Mouse (Mus musculus) left cerebral cortex, postnatal 14 days (tissue): ENCODE measurements around the gene Psmb3. TPM values are rescaled to one million over a fixed set of nuclear protein-coding genes. Genes with fewer than 3 reads are reported as not detected.
"Not testable (repeated sequence)": the region's sequence is repeated elsewhere in the genome, so short reads cannot be mapped to it uniquely, and the experiment has no call there.

ENCODE experiments used
- DNase-seq, 2 experiments: peaks; one replicate each; pipeline ENCODE4 v3.0.0; 2021 to 2022; ENCODE audit warnings: low spot score in 2 of 2, mixed read lengths in 1 of 2
- intact Hi-C: fragments of 180-260 bp; cut with DNase I; formaldehyde crosslinking; loops from one replicate; pipeline ENCODE4 v1.15.1; 2025
- total RNA-seq, 2 experiments: library from RNA; stranded (reverse); gene quantifications; 2 replicates each; pipeline ENCODE4 v1.2.3; 2021

Psmb3 gene
- total RNA-seq, 2 experiments from 2014 or later, result 133 to 136 TPM

GRCm38 (mm10) chr11:97710067-97710466 lies 6.9 kb downstream of the Psmb3 start:
- DNase-seq, intact Hi-C loops: not testable (repeated sequence)

DNA sequence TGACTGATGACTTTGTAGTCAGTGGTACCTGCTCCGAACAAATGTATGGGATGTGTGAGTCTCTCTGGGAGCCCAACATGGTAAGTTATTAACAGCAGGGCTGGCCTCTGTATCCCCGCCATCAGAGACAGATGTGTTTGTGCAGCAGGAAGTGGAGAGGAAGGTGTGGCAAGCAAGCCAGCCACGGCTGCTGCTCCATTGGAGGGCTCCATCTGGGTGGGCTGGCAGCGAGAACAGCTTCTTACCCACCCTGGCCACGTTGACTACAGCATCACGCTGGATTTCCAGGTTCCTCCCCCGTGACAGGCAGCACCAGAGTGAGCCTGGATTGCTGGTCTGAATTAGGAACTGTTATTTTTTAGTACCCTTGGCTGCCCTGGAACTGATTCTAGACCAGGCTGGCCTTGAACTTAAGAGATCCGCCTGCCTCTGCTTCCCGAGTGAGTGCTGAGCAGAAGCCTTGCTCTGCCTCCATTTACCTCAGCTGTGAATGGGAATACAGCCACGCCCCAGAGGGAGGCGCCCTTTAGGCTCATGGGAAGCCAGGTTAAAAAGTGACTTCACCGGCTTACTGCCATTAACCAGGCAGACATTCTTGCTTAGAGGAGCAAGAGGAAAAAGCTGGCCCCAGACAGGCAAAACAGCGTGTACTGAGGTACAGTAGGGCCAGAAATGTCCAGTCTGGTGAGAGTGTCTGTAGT lies 8.2 kb downstream of the Psmb3 start:
- intact Hi-C loops, result no loop called here

DNA sequence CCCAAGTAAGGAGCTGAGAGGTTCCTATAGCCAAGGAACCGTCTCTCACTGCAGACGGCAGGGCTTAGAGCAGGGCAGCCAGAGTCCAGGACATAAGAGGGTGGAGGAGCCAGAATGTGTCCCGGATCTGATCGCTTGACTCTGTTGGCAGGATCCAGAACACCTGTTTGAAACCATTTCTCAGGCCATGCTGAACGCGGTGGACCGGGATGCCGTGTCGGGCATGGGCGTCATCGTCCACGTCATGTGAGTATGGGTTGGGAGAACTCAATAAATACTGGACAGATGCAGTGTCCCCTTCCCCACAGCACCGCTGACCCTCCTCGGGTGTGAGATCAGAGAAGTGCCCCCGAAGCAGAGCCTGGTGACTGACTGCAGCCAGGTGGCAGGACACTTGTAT lies 9.1 kb downstream of the Psmb3 start:
- intact Hi-C loops, result no loop called here
- DNase-seq, result no peak

More for the DNA sequence above, 8.2 kb downstream of the Psmb3 start:
- DNase-seq, result no peak

DNA sequence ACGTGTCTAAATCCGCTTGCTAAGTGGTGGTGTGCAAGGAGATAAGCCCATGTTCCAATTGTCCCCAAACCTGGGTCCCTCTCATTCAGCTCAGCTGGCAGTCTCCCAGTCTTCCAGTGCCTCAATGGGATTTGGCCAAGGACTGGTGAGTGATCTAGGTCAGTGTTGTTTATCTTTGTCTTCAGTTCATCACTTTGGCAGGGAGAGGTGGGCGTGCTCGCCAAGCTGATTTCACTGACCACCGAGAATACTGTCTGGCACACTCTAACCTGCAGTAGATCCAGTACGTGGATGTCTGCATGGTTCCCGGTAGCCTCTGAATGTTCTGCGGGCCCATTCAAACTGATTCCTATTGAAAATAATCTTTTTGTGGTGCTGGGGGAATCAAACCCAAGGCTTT lies 10.7 kb downstream of the Psmb3 start:
- intact Hi-C loops, result no loop called here
- DNase-seq, result peak in 1 of 2 experiments; percentile 46

GRCm38 (mm10) chr11:97714356-97714755 lies 11.2 kb downstream of the Psmb3 start:
- DNase-seq, result no peak
- intact Hi-C loops, result no loop called here

DNA sequence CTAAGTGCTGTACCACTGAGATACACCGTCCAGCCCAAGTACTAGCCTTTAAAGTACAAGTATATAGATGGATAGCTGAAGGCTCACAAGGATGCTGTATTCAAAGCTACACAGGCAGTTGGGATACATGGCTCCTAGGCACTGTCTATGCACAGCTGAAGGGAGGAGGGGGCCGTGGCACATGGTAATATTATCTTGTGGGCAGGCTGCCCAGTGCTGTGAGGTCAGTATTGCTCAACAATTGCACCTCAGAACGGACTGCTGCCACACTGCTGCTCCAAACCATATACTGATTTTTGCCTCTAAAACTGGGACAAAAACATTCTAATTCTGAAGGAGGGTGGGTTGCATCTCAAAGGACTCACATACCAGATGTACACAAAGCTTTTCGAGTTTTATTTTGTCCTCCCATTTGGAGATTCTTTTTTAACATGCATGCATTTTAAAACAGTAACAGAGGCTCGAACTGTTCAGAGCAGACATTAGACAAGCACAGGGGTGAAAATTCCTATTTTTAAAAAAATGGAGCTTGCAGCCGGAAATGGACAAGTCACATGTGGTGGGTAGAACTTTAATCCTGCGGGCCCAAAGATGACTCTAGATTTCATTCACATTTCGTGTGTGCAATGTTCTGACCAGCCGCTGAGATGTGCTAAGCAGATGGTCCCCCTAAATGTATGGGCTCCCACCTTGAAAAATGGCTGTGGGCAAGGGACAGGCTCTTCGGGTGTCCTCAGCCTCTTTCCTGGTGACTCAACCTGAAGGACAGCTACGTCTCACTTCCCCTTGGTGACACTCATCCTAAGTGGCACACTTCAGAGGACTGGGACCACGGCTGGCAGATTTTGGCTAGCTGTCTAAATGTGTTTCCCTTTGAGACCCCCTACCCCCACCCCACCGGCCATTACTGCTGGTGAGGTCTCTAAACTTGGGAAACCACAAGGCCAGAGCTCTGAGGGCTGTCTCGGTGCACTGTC lies 11.9 kb downstream of the Psmb3 start:
- DNase-seq, result peak; percentile 49 to 61
- intact Hi-C loops, result no loop called here

DNA sequence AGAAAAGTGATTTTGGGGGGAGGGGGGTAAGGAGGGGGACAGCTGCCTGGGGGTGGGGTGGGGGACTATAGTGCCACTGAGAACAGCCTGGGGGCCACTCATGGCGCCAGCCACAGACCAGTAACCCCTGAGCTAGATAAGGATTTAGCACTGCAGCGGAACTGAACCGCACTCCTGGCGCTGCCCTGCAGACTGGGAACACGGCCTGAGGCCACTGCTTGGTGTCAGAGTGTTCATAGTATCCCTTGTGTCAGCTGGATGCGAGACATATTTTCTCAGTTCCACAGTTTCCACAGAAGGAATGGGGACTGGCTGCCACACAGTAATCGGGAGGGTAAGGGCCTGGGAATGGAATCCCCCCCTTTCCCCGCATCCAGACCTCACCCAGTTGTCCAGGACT lies 12.8 kb downstream of the Psmb3 start:
- no peak for DNase-seq
- intact Hi-C loops, result no loop called here

- intact Hi-C loops, result no loop called here
- no peak for DNase-seq
These were observed 14.4 kb downstream of the Psmb3 start for GRCm38 (mm10) chr11:97717369-97718280.

DNA sequence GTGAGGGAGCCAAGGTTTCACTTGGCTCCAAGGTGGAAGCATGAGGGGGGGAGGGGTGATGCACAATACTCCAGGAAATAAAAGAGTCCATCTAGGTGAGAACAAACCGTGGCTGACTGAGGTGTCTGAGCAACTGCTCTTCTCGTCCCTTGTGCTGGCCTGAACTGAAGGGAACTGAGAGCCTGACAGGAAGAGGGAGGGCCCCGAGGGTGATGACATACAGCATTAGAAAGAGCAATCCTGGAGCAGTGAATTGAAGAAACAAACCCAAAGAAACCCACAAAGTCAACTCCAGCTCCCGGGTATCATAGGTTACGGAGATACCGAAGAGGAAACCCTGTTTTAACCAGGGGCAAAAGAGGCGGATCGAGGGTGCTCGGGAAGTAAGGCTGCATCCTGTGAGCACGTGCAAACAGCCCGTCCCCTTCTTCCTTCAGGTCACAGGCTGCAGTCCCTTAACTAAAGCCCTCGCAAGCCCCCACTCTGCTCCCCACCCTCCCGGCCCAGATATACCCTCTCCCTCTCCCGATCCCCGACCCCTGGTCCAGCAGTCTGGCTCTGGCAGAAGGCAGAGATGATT lies 15.2 kb downstream of the Psmb3 start:
- intact Hi-C loops, result no loop called here
- no peak for DNase-seq

DNA sequence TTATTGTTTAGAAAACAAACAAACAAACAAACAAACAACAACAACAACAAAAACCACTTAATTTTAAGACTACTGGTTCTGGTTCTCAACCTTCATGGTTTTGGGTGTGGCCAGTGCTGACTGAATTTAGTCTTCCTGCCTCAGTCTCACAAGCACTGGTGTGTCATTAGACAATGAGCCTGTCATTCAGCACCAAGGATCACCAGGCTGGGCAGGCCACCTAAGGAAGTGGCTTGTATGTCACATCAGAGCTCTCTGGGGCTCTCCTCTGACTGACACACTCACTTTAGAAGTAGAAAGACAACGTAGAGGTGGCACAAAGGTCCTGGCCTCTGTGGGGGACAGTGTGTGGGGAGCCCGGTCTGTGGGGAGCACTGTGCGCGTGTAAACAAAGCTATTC lies 15.8 kb downstream of the Psmb3 start:
- intact Hi-C loops, result no loop called here
- DNase-seq, result no peak

GRCm38 (mm10) chr11:97721338-97721737 lies 18.1 kb downstream of the Psmb3 start:
- no peak for DNase-seq
- intact Hi-C loops, result no loop called here

DNA sequence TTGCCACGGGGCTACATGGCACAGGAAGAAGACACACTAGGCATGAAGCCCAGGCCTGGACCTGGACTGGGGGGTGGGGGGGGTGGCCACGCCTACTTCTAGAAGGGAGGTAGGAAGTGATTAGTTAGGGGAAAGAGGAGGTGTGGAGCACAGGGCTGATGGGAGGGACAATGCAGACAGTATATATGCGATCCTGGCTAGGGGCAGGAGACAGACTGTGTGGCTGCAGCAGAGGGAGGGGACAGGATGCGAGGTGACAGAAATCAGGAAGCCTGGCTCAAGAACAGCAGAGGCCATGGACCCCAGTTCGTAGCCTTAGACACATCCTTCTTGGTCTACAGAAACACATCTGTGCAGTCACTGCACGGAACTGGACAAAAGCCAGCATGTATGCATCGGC lies 20.5 kb downstream of the Psmb3 start:
- no peak for DNase-seq
- intact Hi-C loops, result no loop called here

GRCm38 (mm10) chr11:97728311-97728710 lies 25.1 kb downstream of the Psmb3 start:
- no peak for DNase-seq
- intact Hi-C loops, result no loop called here

- intact Hi-C loops, result no loop called here
- no peak for DNase-seq
These were observed 25.5 kb downstream of the Psmb3 start for GRCm38 (mm10) chr11:97728730-97729129.

DNA sequence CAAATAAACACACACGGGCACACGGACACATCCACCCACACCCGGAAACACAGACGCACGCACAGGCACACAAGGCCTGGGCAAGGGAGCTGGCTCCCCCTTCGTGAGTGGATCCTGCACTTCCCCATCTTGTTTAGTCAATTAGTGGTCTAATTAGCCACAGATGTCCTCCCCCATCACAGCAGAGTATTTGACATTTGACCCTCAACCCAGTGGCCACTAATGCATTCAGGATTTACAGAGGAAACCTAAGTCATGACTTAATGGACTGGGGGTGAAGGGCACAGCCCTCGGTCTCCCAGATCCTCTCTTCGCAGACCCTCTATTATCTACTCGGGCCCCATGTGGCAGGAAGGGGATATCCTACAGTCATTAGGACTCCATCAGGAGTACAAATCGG lies 30.5 kb downstream of the Psmb3 start:
- no peak for DNase-seq
- intact Hi-C loops, result no loop called here

DNA sequence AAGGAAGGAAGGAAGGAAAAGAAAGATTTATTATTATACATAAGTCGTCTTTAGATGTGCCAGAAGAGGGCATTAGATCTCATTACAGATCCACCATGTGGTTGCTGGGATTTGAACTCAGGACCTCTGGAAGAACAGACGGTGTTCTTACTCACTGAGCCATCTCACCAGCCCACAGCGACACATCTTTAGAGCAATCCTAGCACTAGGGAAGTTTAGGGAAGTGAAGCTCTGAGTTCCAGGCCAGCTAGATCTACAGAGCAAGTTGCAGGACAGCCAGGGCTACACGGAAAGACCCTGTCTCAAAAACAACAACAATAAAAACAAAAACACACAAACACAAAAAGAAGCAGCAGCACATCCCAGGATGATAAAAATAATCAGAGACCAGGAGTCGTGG lies 31.6 kb downstream of the Psmb3 start:
- intact Hi-C loops, DNase-seq: not testable (repeated sequence)

- no peak for DNase-seq
- intact Hi-C loops, result no loop called here
These were observed 33.4 kb downstream of the Psmb3 start for GRCm38 (mm10) chr11:97736645-97737044.

DNA sequence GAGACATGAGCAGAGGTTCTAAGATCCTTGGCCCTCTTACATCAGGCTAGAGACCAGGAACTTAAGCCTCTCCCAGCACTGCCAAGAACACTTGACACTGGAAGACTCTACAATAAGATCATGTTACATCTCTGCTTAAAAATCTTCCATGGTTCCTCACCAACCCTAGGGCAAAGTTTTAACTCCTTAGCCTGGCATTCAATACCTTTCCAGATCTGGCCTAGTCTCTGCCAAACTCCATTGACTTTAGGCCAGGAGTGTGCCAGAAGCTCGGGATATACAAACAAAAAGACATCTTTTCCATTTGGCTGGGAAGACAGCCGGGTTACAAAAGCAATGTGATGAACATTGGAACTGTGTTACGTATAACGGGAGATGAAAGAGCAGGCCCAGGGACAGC lies 34.4 kb downstream of the Psmb3 start:
- intact Hi-C loops, result no loop called here

DNA sequence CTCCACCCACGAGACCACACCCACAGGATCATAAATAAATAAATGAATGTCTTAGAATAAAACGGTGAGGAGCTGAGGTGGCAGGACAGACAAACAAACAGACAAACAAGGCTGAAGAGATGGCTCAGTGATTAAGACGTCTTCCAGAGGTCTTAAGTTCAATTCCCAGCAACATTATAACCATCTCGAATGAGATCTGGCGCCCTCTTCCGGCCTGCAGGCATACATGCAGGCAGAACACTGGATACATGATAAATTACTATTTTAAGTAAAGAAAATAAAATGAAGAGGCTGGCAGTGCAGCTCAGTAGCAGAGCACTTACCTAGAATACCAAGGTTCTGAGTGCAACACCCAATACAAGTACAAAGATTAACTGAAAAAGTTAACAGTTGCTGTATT lies 35.5 kb downstream of the Psmb3 start:
- intact Hi-C loops, result no loop called here
- no peak for DNase-seq

More for the DNA sequence above, 34.4 kb downstream of the Psmb3 start:
- DNase-seq, result no peak
